Mouse (Mus musculus) hindbrain, embryonic 15.5 days (tissue): ENCODE results near the gene Sobp. TPM values are rescaled to one million over a fixed set of nuclear protein-coding genes. Genes with fewer than 3 reads are reported as not detected.

ENCODE experiments used
- ATAC-seq: fragments of 200-750 bp; cut with Nextera tagmentation; 2 replicates; pipeline ENCODE4 v1.8.0; 2017; ENCODE audit warnings: low read depth, moderate number of reproducible peaks, moderate TSS enrichment; ENCODE audit not compliant: low FRiP score
- H3K27ac ChIP-seq: fragments of 300-500 bp; sonication (generic); replicated peaks from 2 replicates; pipeline ENCODE4 v1.5.1; 2015; ENCODE audit warnings: mild to moderate bottlenecking, inconsistent platforms
- H3K27me3 ChIP-seq: fragments of 300-500 bp; sonication (generic); 2 replicates; pipeline ENCODE4 v1.6.1; 2015; ENCODE audit warnings: control low read depth, inconsistent platforms
- H3K36me3 ChIP-seq: fragments of 300-500 bp; sonication (generic); 2 replicates; pipeline ENCODE4 v1.6.1; 2015; ENCODE audit warnings: control low read depth, inconsistent platforms
- H3K4me1 ChIP-seq: fragments of 300-500 bp; sonication (generic); replicated peaks from 2 replicates; pipeline ENCODE4 v1.6.1; 2015; ENCODE audit warnings: control low read depth, inconsistent platforms
- H3K4me2 ChIP-seq: fragments of 300-500 bp; sonication (generic); 2 replicates; pipeline ENCODE4 v1.6.1; 2015; ENCODE audit warnings: moderate library complexity, mild to moderate bottlenecking, inconsistent platforms
- H3K4me3 ChIP-seq: fragments of 300-500 bp; sonication (generic); 2 replicates; pipeline ENCODE4 v1.5.1; 2015; ENCODE audit warnings: mild to moderate bottlenecking, inconsistent platforms
- H3K9ac ChIP-seq: fragments of 300-500 bp; sonication (generic); 2 replicates; pipeline ENCODE4 v1.6.1; 2015; ENCODE audit warnings: inconsistent platforms
- H3K9me3 ChIP-seq: fragments of 300-500 bp; sonication (generic); 2 replicates; pipeline ENCODE4 v1.6.1; 2016; ENCODE audit warnings: control low read depth, inconsistent platforms
- WGBS: fragments of 180-500 bp; shearing (Covaris S2); methylation state at CpG from one replicate; pipeline ENCODE4 v1.1.7; 2015; 5-methylcytosine and 5-hydroxymethylcytosine counted together
- polyA plus RNA-seq: library from polyadenylated mRNA; unstranded; fragments of >200 nt; fragmentation: Nextera tagmentation; extraction: Ambion mirVana; gene quantifications from 2 replicates; pipeline ENCODE4 v1.2.1, GENCODE M21; 2015

Sobp gene
- 13.2 and 13.3 TPM in 2 replicates for polyA plus RNA-seq

GRCm38 (mm10) chr10:43174326-43175155 lies at the start of gene Sobp, which contains the start of gene 9030612E09Rik:
Sobp (minus strand) TSS chr10:43174530.
9030612E09Rik (plus strand) TSS chr10:43174704.
- WGBS = under 1% methylated on average over 49 of the region's 91 CpGs
- peaks cover 39% of the 10 kb centered on the region for H3K4me1 ChIP-seq
- H3K9me3 ChIP-seq = no peaks in the 10 kb centered on the region
- H3K9ac ChIP-seq = peak within 1 kb of the TSS; percentile 94
- H3K27me3 ChIP-seq = no peaks in the 10 kb centered on the region
- peak within 1 kb of the TSS; percentile 98 for H3K27ac ChIP-seq
- peak within 1 kb of the TSS; percentile 98 for H3K4me3 ChIP-seq
- H3K36me3 ChIP-seq = no peaks in the 10 kb centered on the region
- peak; percentile 92 for ATAC-seq
- peak within 1 kb of the TSS; percentile 90 for H3K4me2 ChIP-seq

- Histone ChIP-seq H3K36me3 (no peaks in the 10 kb centered on the region), H3K27me3 (no peaks in the 10 kb centered on the region), H3K4me1 (peaks cover 18% of the 10 kb centered on the region), H3K4me3 (no peak overlapping the region), H3K9ac (no peak overlapping the region), H3K27ac (no peak overlapping the region), H3K4me2 (no peak overlapping the region), H3K9me3 (no peaks in the 10 kb centered on the region)
- ATAC-seq = no peak
- WGBS = 96% methylated on average over 2 of the region's 2 CpGs
These were observed 49.1 kb upstream of the Sobp start for GRCm38 (mm10) chr10:43223391-43223790.

GRCm38 (mm10) chr10:43221659-43222058 lies 47.3 kb upstream of the Sobp start:
- no peaks in the 10 kb centered on the region for H3K9me3 ChIP-seq
- peak overlapping the region; percentile 78 for H3K4me3 ChIP-seq
- peaks cover 18% of the 10 kb centered on the region for H3K4me1 ChIP-seq
- H3K9ac ChIP-seq = peak overlapping the region; percentile 95
- ATAC-seq = peak; percentile 60
- H3K27ac ChIP-seq = peak overlapping the region; percentile 94
- peak overlapping the region; percentile 96 for H3K4me2 ChIP-seq
- H3K36me3 ChIP-seq = no peaks in the 10 kb centered on the region
- WGBS = 1% methylated on average over 25 of the region's 25 CpGs
- H3K27me3 ChIP-seq = no peaks in the 10 kb centered on the region

- peak within 1 kb of the TSS; percentile 78 for H3K4me3 ChIP-seq
- H3K36me3 ChIP-seq = no peaks in the 10 kb centered on the region
- peak within 1 kb of the TSS; percentile 96 for H3K4me2 ChIP-seq
- peak; percentile 99 for ATAC-seq
- H3K9me3 ChIP-seq = no peaks in the 10 kb centered on the region
- WGBS = under 1% methylated on average over 50 of the region's 50 CpGs
- no peaks in the 10 kb centered on the region for H3K27me3 ChIP-seq
- peak within 1 kb of the TSS; percentile 94 for H3K27ac ChIP-seq
- H3K4me1 ChIP-seq = peaks cover 18% of the 10 kb centered on the region
- H3K9ac ChIP-seq = peak within 1 kb of the TSS; percentile 95
These were observed 46.7 kb upstream of the Sobp start, which contains the start of gene Pdss2 for GRCm38 (mm10) chr10:43220910-43221625. Pdss2 (plus strand) TSS chr10:43221486.

GRCm38 (mm10) chr10:43220479-43220878 lies 46.1 kb upstream of the Sobp start:
- H3K27ac ChIP-seq = peak overlapping the region; percentile 94
- H3K4me1 ChIP-seq = peaks cover 18% of the 10 kb centered on the region
- no peaks in the 10 kb centered on the region for H3K36me3 ChIP-seq
- peak overlapping the region; percentile 95 for H3K9ac ChIP-seq
- no peaks in the 10 kb centered on the region for H3K9me3 ChIP-seq
- H3K4me3 ChIP-seq = peak overlapping the region; percentile 78
- H3K27me3 ChIP-seq = no peaks in the 10 kb centered on the region
- peak overlapping the region; percentile 68 for H3K4me2 ChIP-seq
- no peak for ATAC-seq
- WGBS = 22% methylated on average over 7 of the region's 7 CpGs

GRCm38 (mm10) chr10:43217361-43217900 lies 43.1 kb upstream of the Sobp start:
- Histone ChIP-seq H3K4me3 (no peak overlapping the region), H3K4me1 (peaks cover 13% of the 10 kb centered on the region), H3K27me3 (no peaks in the 10 kb centered on the region), H3K9me3 (no peaks in the 10 kb centered on the region), H3K9ac (no peak overlapping the region), H3K27ac (no peak overlapping the region), H3K4me2 (no peak overlapping the region), H3K36me3 (no peaks in the 10 kb centered on the region)
- 91% methylated on average over 13 of the region's 13 CpGs for WGBS
- ATAC-seq = no peak

- Histone ChIP-seq H3K4me3 (no peak overlapping the region), H3K27me3 (no peaks in the 10 kb centered on the region), H3K27ac (no peak overlapping the region), H3K9me3 (no peaks in the 10 kb centered on the region), H3K4me2 (no peak overlapping the region), H3K9ac (no peak overlapping the region), H3K4me1 (no peaks in the 10 kb centered on the region), H3K36me3 (no peaks in the 10 kb centered on the region)
- WGBS = 22% methylated on average over 6 of the region's 6 CpGs
- ATAC-seq = no peak
These were observed 37.5 kb upstream of the Sobp start for GRCm38 (mm10) chr10:43211866-43212265.

GRCm38 (mm10) chr10:43203865-43204264 lies 29.5 kb upstream of the Sobp start:
- Histone ChIP-seq H3K4me3 (no peak overlapping the region), H3K36me3 (no peaks in the 10 kb centered on the region), H3K27me3 (no peaks in the 10 kb centered on the region), H3K4me2 (no peak overlapping the region), H3K27ac (no peak overlapping the region), H3K4me1 (no peaks in the 10 kb centered on the region), H3K9ac (no peak overlapping the region), H3K9me3 (no peaks in the 10 kb centered on the region)
- 72% methylated on average over 3 of the region's 3 CpGs for WGBS
- ATAC-seq = no peak

GRCm38 (mm10) chr10:43200206-43200605 lies 25.9 kb upstream of the Sobp start:
- Histone ChIP-seq H3K4me2 (no peak overlapping the region), H3K27me3 (no peaks in the 10 kb centered on the region), H3K9me3 (no peaks in the 10 kb centered on the region), H3K27ac (no peak overlapping the region), H3K4me1 (no peaks in the 10 kb centered on the region), H3K4me3 (no peak overlapping the region), H3K9ac (no peak overlapping the region), H3K36me3 (no peaks in the 10 kb centered on the region)
- 91% methylated on average over 2 of the region's 2 CpGs for WGBS
- ATAC-seq = no peak

- Histone ChIP-seq H3K4me2 (peak overlapping the region; percentile 27; the same call in 1 of the 2 replicates), H3K9me3 (no peaks in the 10 kb centered on the region), H3K27ac (peak overlapping the region; percentile 61), H3K27me3 (no peaks in the 10 kb centered on the region), H3K4me1 (peaks cover 17% of the 10 kb centered on the region), H3K36me3 (no peaks in the 10 kb centered on the region), H3K9ac (no peak overlapping the region), H3K4me3 (no peak overlapping the region)
- 20% methylated on average over 5 of the region's 5 CpGs for WGBS
- peak; percentile 67 for ATAC-seq
These were observed 6.1 kb upstream of the Sobp start for GRCm38 (mm10) chr10:43180313-43180912.

- no peaks in the 10 kb centered on the region for H3K9me3 ChIP-seq
- under 1% methylated on average over 18 of the region's 18 CpGs for WGBS
- H3K27ac ChIP-seq = peak overlapping the region; percentile 98
- ATAC-seq = peak; percentile 43; the same call in 1 of the 2 replicates
- no peaks in the 10 kb centered on the region for H3K27me3 ChIP-seq
- no peaks in the 10 kb centered on the region for H3K36me3 ChIP-seq
- peak overlapping the region; percentile 98 for H3K4me3 ChIP-seq
- H3K4me2 ChIP-seq = peak overlapping the region; percentile 90
- peaks cover 37% of the 10 kb centered on the region for H3K4me1 ChIP-seq
- H3K9ac ChIP-seq = peak overlapping the region; percentile 94
These were observed 849 bp upstream of the Sobp start for GRCm38 (mm10) chr10:43175156-43175601.
